Mouse (Mus musculus): ENCODE measurements around the gene Arhgef16. TPM values are rescaled to one million over a fixed set of nuclear protein-coding genes. Genes with fewer than 3 reads are reported as not detected.

The Arhgef16 gene
- polyA plus RNA-seq, 1 experiment from 2014 or later = 5.9 TPM

DNA sequence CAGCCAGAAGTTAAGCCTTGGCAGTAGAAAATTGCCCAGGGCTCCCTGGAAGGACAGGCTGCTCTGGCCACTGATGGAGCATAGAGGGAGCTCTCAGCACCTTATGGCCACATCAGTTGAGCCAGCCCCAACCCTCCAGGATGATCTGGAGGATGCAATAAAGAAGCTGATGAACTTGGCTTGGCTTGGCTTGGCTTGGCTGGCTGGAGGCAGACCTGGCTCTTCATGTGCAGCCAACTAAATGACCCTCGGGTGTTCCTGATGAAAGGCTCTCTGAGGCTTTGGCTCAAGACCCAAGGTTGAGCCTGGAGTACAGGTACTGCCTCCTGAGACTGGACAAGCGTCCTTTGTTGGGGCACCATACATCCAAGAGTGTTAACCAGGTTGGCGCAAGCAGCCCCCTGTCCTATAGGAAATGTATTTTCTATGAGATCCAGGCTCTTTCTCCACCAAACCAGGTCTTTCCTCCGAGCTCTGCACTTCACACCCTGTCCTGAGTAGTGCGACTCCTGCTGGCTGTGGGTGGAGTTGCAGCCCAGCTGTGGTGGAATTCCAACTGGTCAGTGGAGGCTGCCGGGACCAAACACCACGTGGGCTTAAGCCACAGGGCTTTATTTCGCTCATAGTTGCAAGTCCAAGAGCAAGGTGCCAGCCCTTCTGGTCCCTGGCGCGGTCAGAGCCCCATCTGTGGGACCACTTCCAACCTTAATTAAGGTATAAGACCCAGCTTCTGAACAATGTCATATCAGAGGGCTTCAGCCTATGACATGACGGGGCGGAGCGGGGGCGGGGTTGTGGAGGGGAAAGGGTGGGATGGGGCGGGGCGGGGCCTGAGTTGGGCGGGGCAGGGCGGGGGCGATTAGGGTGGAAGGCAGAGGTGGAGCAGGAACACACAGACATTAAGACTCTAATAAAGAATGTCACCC, 55.1 kb downstream of the Arhgef16 start:
- H3K36me3 ChIP-seq (ENCODE audit: control insufficient read depth, insufficient read depth, low read length) = no peaks in the 10 kb centered on the region
- H3K9me3 ChIP-seq (ENCODE audit: control insufficient read depth, low read length) = no peaks in the 10 kb centered on the region
- WGBS = 8% methylated on average over 18 of the region's 19 CpGs

DNA sequence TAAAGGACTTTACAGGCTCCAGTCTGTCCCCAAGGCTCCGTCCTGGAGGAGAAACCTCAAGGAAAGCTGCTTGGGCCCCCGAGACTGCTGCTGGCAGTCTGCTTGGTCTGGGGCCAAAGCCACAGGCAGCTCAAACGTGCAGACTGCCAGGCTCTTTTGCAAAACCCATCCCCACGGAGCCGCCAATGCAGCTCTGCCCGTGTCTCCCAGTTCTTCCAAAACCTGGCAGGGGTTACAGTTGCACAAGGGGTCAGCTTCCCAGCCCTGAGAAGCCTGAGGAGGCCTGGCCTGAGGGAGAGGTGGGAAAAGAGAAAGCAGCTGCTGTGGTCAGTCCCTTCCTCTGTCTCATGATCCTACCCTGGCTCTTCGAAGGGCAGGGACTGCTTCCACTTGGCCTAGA, 56.1 kb downstream of the Arhgef16 start:
- DNase-seq (ENCODE audit: low spot score) (no peak), ATAC-seq (replicated peaks; ENCODE audit: low FRiP score) (no peak)
- Histone ChIP-seq H3K9me3 (ENCODE audit: control insufficient read depth, low read length) (no peaks in the 10 kb centered on the region), H3K27ac (ENCODE audit: low read depth, low read length) (no peak overlapping the region), H3K27me3 (replicated peaks; ENCODE audit: control insufficient read depth, insufficient read depth, low read length) (no peaks in the 10 kb centered on the region), H3K4me1 (replicated peaks; ENCODE audit: control insufficient read depth, insufficient read depth, low read length) (peaks cover 10% of the 10 kb centered on the region), H3K9ac (ENCODE audit: low read depth, low read length) (no peak overlapping the region), H3K4me3 (ENCODE audit: low read depth, low read length) (no peak overlapping the region), H3K4me2 (no peak overlapping the region), H3K36me3 (ENCODE audit: control insufficient read depth, insufficient read depth, low read length) (no peaks in the 10 kb centered on the region)
- 77% methylated on average over 7 of the region's 7 CpGs for WGBS

More for the DNA sequence above, 55.1 kb downstream of the Arhgef16 start:
- Histone ChIP-seq H3K4me1 (replicated peaks; ENCODE audit: control insufficient read depth, insufficient read depth, low read length) (peaks cover 10% of the 10 kb centered on the region), H3K4me3 (ENCODE audit: low read depth, low read length) (peak overlapping the region; percentile 36), H3K9ac (ENCODE audit: low read depth, low read length) (no peak overlapping the region), H3K27me3 (replicated peaks; ENCODE audit: control insufficient read depth, insufficient read depth, low read length) (no peaks in the 10 kb centered on the region), H3K27ac (ENCODE audit: low read depth, low read length) (no peak overlapping the region), H3K4me2 (peak overlapping the region; percentile 63)
- ATAC-seq (replicated peaks; ENCODE audit: low FRiP score) = peak; percentile 80
- peak; percentile 86 for DNase-seq (ENCODE audit: low spot score)

DNA sequence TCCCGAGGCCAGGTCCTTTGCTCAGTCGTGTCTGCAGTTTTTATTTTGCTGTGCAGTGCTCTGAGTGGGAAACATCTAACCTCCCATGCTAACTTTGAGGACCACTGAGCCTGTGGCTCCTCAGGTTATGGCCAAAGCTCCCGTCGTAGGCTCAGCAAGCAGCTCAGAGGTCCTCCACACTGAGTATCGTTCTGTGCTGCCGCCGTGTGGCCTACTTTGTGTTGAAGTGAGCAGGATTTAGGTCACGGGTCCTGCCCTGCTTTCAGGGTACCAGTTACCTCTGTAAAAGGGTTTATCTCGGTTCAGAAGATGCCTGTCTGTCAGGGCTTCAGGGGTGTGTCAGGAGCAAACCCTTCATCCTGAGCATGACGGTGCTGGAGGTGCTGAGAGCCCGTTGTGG, 60.9 kb downstream of the Arhgef16 start:
- H3K4me2 ChIP-seq = no peak overlapping the region
- H3K36me3 ChIP-seq (ENCODE audit: control insufficient read depth, insufficient read depth, low read length) = no peaks in the 10 kb centered on the region
- ATAC-seq (replicated peaks; ENCODE audit: low FRiP score) (no peak), DNase-seq (ENCODE audit: low spot score) (no peak)
- peaks cover 2% of the 10 kb centered on the region; the same call in 1 of the 2 replicates for H3K27me3 ChIP-seq (replicated peaks; ENCODE audit: control insufficient read depth, insufficient read depth, low read length)
- 60% methylated on average over 11 of the region's 11 CpGs for WGBS
- H3K9me3 ChIP-seq (ENCODE audit: control insufficient read depth, low read length) = no peaks in the 10 kb centered on the region
- H3K9ac ChIP-seq (ENCODE audit: low read depth, low read length) = no peak overlapping the region
- no peak overlapping the region for H3K4me3 ChIP-seq (ENCODE audit: low read depth, low read length)
- peaks cover 3% of the 10 kb centered on the region; the same call in 1 of the 2 replicates for H3K4me1 ChIP-seq (replicated peaks; ENCODE audit: control insufficient read depth, insufficient read depth, low read length)
- no peak overlapping the region for H3K27ac ChIP-seq (ENCODE audit: low read depth, low read length)

DNA sequence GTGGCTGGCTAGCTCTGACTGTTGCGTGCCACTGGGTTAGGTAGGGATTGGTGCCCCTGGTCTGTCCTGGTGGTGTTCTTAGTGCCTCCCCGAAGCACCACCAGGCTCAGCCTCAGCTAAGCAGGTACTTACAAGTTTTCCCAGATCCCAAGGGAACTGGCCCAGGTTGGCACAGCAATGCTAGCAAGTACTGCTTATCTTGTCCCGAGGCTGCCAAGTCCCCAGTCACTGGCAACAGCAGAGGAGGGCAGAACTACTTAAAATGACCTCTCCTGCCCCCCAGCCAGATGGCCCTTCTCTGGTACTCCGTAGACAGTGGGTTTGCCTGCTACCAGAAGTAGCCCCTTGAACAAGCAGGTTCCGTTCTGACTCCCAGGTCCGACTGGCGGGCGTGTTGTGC, 62.3 kb downstream of the Arhgef16 start:
- Histone ChIP-seq H3K4me3 (ENCODE audit: low read depth, low read length) (no peak overlapping the region), H3K36me3 (ENCODE audit: control insufficient read depth, insufficient read depth, low read length) (no peaks in the 10 kb centered on the region), H3K27me3 (replicated peaks; ENCODE audit: control insufficient read depth, insufficient read depth, low read length) (peaks cover 2% of the 10 kb centered on the region; the same call in 1 of the 2 replicates), H3K4me1 (replicated peaks; ENCODE audit: control insufficient read depth, insufficient read depth, low read length) (peaks cover 3% of the 10 kb centered on the region; the same call in 1 of the 2 replicates), H3K4me2 (no peak overlapping the region), H3K27ac (ENCODE audit: low read depth, low read length) (no peak overlapping the region), H3K9ac (ENCODE audit: low read depth, low read length) (no peak overlapping the region), H3K9me3 (ENCODE audit: control insufficient read depth, low read length) (no peaks in the 10 kb centered on the region)
- ATAC-seq (replicated peaks; ENCODE audit: low FRiP score) (no peak), DNase-seq (ENCODE audit: low spot score) (no peak)
- 82% methylated on average over 8 of the region's 8 CpGs for WGBS

DNA sequence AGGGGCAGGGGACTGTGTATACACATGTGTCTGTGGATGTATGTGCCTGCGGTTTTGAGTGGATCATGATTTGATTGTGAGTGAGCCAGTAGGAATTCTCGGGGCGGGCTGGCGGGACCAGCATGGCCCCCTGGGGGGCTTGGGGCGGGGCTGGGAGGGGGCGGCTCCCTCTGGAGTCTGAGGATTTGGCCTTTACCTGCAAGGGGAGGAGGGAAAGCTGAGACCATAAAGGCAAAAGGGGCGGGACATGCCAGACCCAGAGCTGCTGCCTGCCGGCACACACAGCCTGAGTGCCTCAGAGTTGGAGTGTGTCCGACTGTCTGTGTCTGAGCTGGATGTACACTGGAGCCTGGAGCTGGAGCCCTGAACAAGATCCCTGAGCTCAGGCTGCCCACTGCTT, 64.2 kb downstream of the Arhgef16 start:
- no peaks in the 10 kb centered on the region for H3K36me3 ChIP-seq (ENCODE audit: control insufficient read depth, insufficient read depth, low read length)
- peaks cover 3% of the 10 kb centered on the region; the same call in 1 of the 2 replicates for H3K4me1 ChIP-seq (replicated peaks; ENCODE audit: control insufficient read depth, insufficient read depth, low read length)
- H3K9ac ChIP-seq (ENCODE audit: low read depth, low read length) = no peak overlapping the region
- H3K27ac ChIP-seq (ENCODE audit: low read depth, low read length) = no peak overlapping the region
- H3K4me3 ChIP-seq (ENCODE audit: low read depth, low read length) = no peak overlapping the region
- H3K27me3 ChIP-seq (replicated peaks; ENCODE audit: control insufficient read depth, insufficient read depth, low read length) = peaks cover 2% of the 10 kb centered on the region; the same call in 1 of the 2 replicates
- no peaks in the 10 kb centered on the region for H3K9me3 ChIP-seq (ENCODE audit: control insufficient read depth, low read length)
- ATAC-seq (replicated peaks; ENCODE audit: low FRiP score) (no peak), DNase-seq (ENCODE audit: low spot score) (no peak)
- peak overlapping the region; percentile 45 for H3K4me2 ChIP-seq
- 9% methylated on average over 9 of the region's 9 CpGs for WGBS

DNA sequence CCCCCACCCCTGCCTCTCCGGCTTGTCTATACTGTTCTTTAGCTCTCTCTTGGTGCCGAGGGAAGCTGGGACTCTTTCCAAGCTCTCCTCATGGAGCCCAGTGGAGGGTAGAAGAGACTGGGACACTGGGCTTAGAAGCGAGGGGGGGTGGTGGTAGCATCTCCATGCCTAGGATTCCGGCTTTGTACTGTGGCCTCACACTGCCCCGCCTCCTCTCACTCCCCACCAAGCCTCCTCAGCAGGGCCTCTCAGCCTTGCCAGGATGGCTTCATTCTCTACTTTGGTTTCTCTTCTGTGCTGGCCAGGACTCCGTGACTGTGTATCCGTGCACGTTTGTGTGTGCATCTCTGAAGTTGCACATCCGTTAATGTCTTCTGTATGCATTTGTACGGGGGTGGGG, 64.6 kb downstream of the Arhgef16 start:
- peak overlapping the region; percentile 45 for H3K4me2 ChIP-seq
- no peak for ATAC-seq (replicated peaks; ENCODE audit: low FRiP score)
- no peak for DNase-seq (ENCODE audit: low spot score)
- H3K9me3 ChIP-seq (ENCODE audit: control insufficient read depth, low read length) = no peaks in the 10 kb centered on the region
- no peaks in the 10 kb centered on the region for H3K36me3 ChIP-seq (ENCODE audit: control insufficient read depth, insufficient read depth, low read length)
- no peak overlapping the region for H3K27ac ChIP-seq (ENCODE audit: low read depth, low read length)
- peaks cover 3% of the 10 kb centered on the region; the same call in 1 of the 2 replicates for H3K4me1 ChIP-seq (replicated peaks; ENCODE audit: control insufficient read depth, insufficient read depth, low read length)
- peaks cover 2% of the 10 kb centered on the region; the same call in 1 of the 2 replicates for H3K27me3 ChIP-seq (replicated peaks; ENCODE audit: control insufficient read depth, insufficient read depth, low read length)
- WGBS = 15% methylated on average over 10 of the region's 10 CpGs
- H3K4me3 ChIP-seq (ENCODE audit: low read depth, low read length) = no peak overlapping the region
- no peak overlapping the region for H3K9ac ChIP-seq (ENCODE audit: low read depth, low read length)

DNA sequence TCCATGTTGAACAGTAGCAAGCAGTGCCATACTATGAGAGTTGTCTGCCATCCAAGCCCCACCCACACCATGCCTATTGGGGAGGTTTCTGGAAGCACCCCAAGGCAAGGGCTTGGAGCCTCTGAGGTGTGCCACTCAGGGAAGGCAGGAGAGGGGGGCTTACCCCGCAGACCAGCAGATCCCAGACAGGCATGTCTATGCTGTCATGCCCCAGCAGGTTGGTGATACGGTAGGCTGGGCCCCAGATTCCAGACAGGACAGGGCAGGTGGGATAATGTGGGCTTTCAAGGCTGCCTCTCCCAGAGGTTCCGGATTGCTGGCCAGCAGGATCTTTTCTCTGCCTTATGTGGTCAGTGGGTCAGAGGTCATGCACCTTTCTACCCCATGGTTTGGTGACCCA, 65.5 kb downstream of the Arhgef16 start:
- Histone ChIP-seq H3K36me3 (ENCODE audit: control insufficient read depth, insufficient read depth, low read length) (no peaks in the 10 kb centered on the region), H3K4me2 (no peak overlapping the region), H3K4me1 (replicated peaks; ENCODE audit: control insufficient read depth, insufficient read depth, low read length) (peaks cover 3% of the 10 kb centered on the region; the same call in 1 of the 2 replicates), H3K4me3 (ENCODE audit: low read depth, low read length) (no peak overlapping the region), H3K27me3 (replicated peaks; ENCODE audit: control insufficient read depth, insufficient read depth, low read length) (peaks cover 2% of the 10 kb centered on the region; the same call in 1 of the 2 replicates), H3K9me3 (ENCODE audit: control insufficient read depth, low read length) (no peaks in the 10 kb centered on the region), H3K27ac (ENCODE audit: low read depth, low read length) (no peak overlapping the region), H3K9ac (ENCODE audit: low read depth, low read length) (no peak overlapping the region)
- DNase-seq (ENCODE audit: low spot score) (no peak), ATAC-seq (replicated peaks; ENCODE audit: low FRiP score) (no peak)
- 73% methylated on average over 3 of the region's 3 CpGs for WGBS

DNA sequence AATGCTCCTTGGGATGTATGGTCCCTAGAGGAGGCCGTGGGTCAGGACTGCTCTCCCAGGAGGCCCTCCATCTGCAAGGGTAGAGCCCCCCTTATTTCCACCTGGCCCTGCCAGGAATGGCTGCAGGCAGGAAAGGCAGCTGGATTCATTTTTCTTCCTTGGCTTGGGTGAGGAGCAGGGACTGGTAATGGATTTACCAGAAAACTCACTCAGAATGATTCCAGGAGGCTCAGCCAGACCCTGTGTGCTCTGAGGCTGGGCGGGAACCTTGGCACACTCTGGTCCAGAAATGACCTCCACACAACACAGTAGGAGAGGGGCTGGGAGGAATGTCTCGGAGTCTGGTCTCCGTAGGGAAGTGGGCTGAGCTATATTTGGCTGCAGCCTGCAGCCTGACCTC, 69.2 kb downstream of the Arhgef16 start:
- no peak for ATAC-seq (replicated peaks; ENCODE audit: low FRiP score)

More for the DNA sequence above, 69.2 kb downstream of the Arhgef16 start:
- WGBS = 64% methylated on average over 4 of the region's 4 CpGs
- Histone ChIP-seq H3K9me3 (ENCODE audit: control insufficient read depth, low read length) (no peaks in the 10 kb centered on the region), H3K9ac (ENCODE audit: low read depth, low read length) (no peak overlapping the region), H3K4me2 (no peak overlapping the region), H3K4me3 (ENCODE audit: low read depth, low read length) (no peak overlapping the region), H3K36me3 (ENCODE audit: control insufficient read depth, insufficient read depth, low read length) (no peaks in the 10 kb centered on the region), H3K4me1 (replicated peaks; ENCODE audit: control insufficient read depth, insufficient read depth, low read length) (0 out of 2 replicates have a peak, but pooled peaks cover under 1% of the 10 kb centered on the region), H3K27ac (ENCODE audit: low read depth, low read length) (no peak overlapping the region), H3K27me3 (replicated peaks; ENCODE audit: control insufficient read depth, insufficient read depth, low read length) (no peaks in the 10 kb centered on the region)
- DNase-seq (ENCODE audit: low spot score) = no peak
